Mouse (Mus musculus): Measurements from ENCODE around the gene Dync1li1. TPM values are rescaled to one million over a fixed set of nuclear protein-coding genes. Genes with fewer than 3 reads are reported as not detected.

Gene Dync1li1
- polyA plus RNA-seq, 1 experiment from 2014 or later = 52.2 TPM

DNA sequence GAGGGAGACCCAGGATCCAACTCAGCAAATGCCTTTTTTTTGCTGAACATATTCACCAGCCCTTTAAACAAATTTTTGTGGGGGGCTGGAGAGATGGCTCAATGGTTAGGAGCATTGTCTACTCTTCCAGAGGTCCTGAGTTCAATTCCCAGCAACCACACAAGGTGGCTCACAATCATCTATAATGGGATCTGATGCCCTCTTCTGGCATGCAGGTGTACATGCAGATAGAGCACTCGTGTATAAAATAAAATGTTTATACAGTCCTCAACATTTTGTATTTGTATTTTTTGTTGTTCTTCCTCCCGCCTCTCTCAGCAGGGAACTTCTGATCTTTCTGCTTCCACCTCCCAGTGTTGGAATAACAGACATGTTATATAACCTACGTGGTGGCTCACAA is 63.0 kb downstream of the Dync1li1 start:
- peaks cover 4% of the 10 kb centered on the region; the same call in 1 of the 2 replicates for H3K4me1 ChIP-seq (ENCODE audit: control insufficient read depth, insufficient read depth, low read length)
- H3K9me3 ChIP-seq (ENCODE audit: control insufficient read depth, low read length) = no peaks in the 10 kb centered on the region
- peaks cover 9% of the 10 kb centered on the region for H3K36me3 ChIP-seq (ENCODE audit: control insufficient read depth, insufficient read depth, low read length)
- H3K4me2 ChIP-seq (ENCODE audit: low read depth, low read length) = no peak overlapping the region
- WGBS = 82% methylated on average over 3 of the region's 3 CpGs
- no peak for ATAC-seq
- H3K4me3 ChIP-seq (ENCODE audit: low read length) = no peak overlapping the region
- no peak overlapping the region for H3K27ac ChIP-seq (ENCODE audit: low read length)
- no peaks in the 10 kb centered on the region for H3K27me3 ChIP-seq (replicated peaks; ENCODE audit: control insufficient read depth, insufficient read depth, low read length)
- no peak overlapping the region for H3K9ac ChIP-seq (ENCODE audit: low read depth, low read length)

DNA sequence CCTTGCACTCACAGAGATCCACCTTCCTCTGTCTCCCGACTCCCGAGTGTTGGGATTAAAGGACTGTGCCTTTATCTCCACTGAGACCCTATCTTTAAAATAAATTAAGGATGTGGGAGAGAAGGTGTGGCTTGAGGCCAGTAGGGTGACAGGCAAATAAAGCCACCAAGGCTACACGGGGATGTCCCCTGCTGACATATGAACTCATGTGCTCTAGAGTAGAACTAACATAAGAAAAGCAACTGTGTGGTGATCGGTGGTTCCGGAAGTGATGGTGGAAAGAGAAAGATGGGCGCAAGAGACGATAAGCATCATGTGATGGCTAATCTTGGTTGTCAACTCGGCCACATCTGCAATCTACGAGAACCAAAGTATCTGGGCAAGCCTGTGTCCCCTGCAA is 63.7 kb downstream of the Dync1li1 start:
- ATAC-seq = no peak
- 72% methylated on average over 9 of the region's 9 CpGs for WGBS

DNA sequence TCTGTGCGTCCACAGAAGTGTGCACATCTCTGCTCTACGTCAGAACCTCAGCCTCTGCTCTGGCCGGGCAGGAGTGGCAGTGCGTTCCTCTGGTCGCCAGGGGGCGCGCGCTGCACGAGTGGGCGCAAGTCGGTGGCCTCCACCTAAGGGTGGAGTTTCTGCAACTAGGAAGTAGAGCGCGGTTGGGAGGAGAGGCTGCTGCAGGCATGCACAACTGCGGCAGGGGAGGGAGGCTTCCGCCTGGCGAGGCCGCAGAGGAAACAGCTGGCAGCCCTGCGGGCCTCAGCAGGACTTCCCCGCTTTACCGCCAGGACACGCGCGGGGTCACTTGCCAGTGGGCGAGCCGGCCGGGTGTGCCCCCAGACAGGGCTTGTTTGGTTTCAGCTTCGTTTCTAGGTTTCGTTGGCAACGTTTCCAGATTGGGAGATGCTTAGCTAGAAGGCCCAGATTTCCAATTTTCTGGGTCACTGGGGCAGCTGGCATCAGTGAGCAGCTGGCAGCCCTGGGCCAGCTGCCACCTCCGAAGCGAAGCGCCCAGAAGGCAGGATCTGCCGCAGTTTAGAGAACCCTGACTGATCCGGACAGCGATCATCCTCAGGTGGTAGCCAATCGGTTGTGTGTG is 64.4 kb downstream of the Dync1li1 start:
- 6% methylated on average over 36 of the region's 36 CpGs for WGBS
- Histone ChIP-seq H3K27me3 (replicated peaks; ENCODE audit: control insufficient read depth, insufficient read depth, low read length) (no peaks in the 10 kb centered on the region), H3K9ac (ENCODE audit: low read depth, low read length) (peak overlapping the region; percentile 81), H3K4me3 (ENCODE audit: low read length) (peak overlapping the region; percentile 61), H3K27ac (ENCODE audit: low read length) (peak overlapping the region; percentile 69), H3K4me2 (ENCODE audit: low read depth, low read length) (peak overlapping the region; percentile 86), H3K9me3 (ENCODE audit: control insufficient read depth, low read length) (no peaks in the 10 kb centered on the region), H3K36me3 (ENCODE audit: control insufficient read depth, insufficient read depth, low read length) (peaks cover 1% of the 10 kb centered on the region; the same call in 1 of the 2 replicates), H3K4me1 (ENCODE audit: control insufficient read depth, insufficient read depth, low read length) (peaks cover 4% of the 10 kb centered on the region; the same call in 1 of the 2 replicates)
- ATAC-seq = peak; percentile 96

More for the DNA sequence above, 63.7 kb downstream of the Dync1li1 start:
- H3K36me3 ChIP-seq (ENCODE audit: control insufficient read depth, insufficient read depth, low read length) = peaks cover 7% of the 10 kb centered on the region; the same call in 1 of the 2 replicates
- no peaks in the 10 kb centered on the region for H3K27me3 ChIP-seq (replicated peaks; ENCODE audit: control insufficient read depth, insufficient read depth, low read length)
- no peak overlapping the region for H3K9ac ChIP-seq (ENCODE audit: low read depth, low read length)
- no peak overlapping the region; the same call in 1 of the 2 replicates for H3K4me2 ChIP-seq (ENCODE audit: low read depth, low read length)
- H3K4me1 ChIP-seq (ENCODE audit: control insufficient read depth, insufficient read depth, low read length) = peaks cover 4% of the 10 kb centered on the region; the same call in 1 of the 2 replicates
- H3K4me3 ChIP-seq (ENCODE audit: low read length) = no peak overlapping the region
- no peaks in the 10 kb centered on the region for H3K9me3 ChIP-seq (ENCODE audit: control insufficient read depth, low read length)
- no peak overlapping the region for H3K27ac ChIP-seq (ENCODE audit: low read length)

DNA sequence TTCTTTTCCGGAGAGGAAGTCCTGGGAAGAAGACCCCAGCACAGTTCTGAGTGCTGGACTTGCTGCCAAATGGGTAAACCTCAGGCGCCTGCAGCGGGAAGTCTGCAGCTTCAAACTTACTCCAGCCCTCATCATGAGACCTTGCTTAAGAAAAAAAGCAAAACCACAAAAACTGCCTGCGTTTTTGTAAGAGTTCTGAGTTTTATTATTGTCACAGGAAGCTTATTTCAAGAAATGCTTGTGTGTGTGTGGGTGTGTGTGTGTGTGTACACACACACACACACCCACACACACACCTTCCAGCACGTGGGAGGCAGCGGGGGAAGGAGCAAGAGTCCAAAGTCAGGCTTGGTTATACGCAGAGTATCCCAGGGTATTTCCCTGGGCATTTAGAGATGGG is 69.7 kb downstream of the Dync1li1 start:
- no peak overlapping the region for H3K4me3 ChIP-seq (ENCODE audit: low read length)
- WGBS = 72% methylated on average over 7 of the region's 7 CpGs
- no peak overlapping the region for H3K4me2 ChIP-seq (ENCODE audit: low read depth, low read length)
- no peak overlapping the region for H3K9ac ChIP-seq (ENCODE audit: low read depth, low read length)
- no peaks in the 10 kb centered on the region; the same call in none of the 2 replicates for H3K36me3 ChIP-seq (ENCODE audit: control insufficient read depth, insufficient read depth, low read length)
- no peaks in the 10 kb centered on the region for H3K9me3 ChIP-seq (ENCODE audit: control insufficient read depth, low read length)
- peaks cover 2% of the 10 kb centered on the region; the same call in 1 of the 2 replicates for H3K4me1 ChIP-seq (ENCODE audit: control insufficient read depth, insufficient read depth, low read length)
- no peak for ATAC-seq
- no peak overlapping the region for H3K27ac ChIP-seq (ENCODE audit: low read length)
- no peaks in the 10 kb centered on the region for H3K27me3 ChIP-seq (replicated peaks; ENCODE audit: control insufficient read depth, insufficient read depth, low read length)

DNA sequence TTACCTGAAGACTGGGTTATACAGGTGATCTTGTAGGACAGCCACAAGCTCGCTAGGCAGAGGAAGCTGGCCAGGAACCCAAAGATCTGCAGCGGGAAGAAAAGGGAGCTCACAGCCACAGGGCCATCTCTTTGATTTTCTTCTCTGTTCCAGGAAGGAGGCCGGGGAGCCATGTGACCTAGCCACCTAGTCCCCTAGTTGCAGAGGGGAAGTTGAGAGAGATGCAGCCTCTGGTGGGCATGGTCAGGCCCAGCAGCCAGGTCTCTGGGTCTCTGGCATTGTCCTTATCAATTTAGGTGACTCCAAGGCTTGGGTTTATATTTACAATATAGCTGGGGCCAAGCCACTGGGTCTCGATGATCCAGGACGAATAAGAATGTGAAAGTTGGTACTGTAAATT is 70.2 kb downstream of the Dync1li1 start:
- no peaks in the 10 kb centered on the region; the same call in none of the 2 replicates for H3K36me3 ChIP-seq (ENCODE audit: control insufficient read depth, insufficient read depth, low read length)
- 86% methylated on average over 5 of the region's 5 CpGs for WGBS
- no peaks in the 10 kb centered on the region for H3K4me1 ChIP-seq (ENCODE audit: control insufficient read depth, insufficient read depth, low read length)
- H3K4me3 ChIP-seq (ENCODE audit: low read length) = no peak overlapping the region
- no peak overlapping the region for H3K9ac ChIP-seq (ENCODE audit: low read depth, low read length)
- no peak overlapping the region for H3K4me2 ChIP-seq (ENCODE audit: low read depth, low read length)
- H3K27ac ChIP-seq (ENCODE audit: low read length) = no peak overlapping the region
- no peaks in the 10 kb centered on the region for H3K27me3 ChIP-seq (replicated peaks; ENCODE audit: control insufficient read depth, insufficient read depth, low read length)
- ATAC-seq = no peak
- no peaks in the 10 kb centered on the region for H3K9me3 ChIP-seq (ENCODE audit: control insufficient read depth, low read length)

DNA sequence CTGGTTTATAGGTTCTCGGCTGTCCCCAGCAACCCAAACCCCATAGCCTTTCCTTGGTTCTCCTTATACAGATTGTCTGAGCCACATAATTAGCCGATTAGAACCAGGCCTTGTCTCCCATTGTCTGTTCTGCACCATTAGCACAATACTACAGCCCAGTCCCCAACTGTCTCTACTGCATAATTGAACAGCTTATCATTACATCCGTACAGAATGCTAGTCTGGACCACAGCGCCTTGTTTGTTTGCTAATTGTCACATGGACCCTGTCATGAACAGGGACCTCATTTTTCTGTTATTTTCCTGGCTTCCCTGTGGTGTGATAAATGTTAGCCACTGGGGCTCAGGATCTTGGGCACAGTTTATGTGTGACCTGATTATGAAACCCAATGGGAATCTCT is 71.3 kb downstream of the Dync1li1 start:
- Histone ChIP-seq H3K4me2 (ENCODE audit: low read depth, low read length) (no peak overlapping the region), H3K4me1 (ENCODE audit: control insufficient read depth, insufficient read depth, low read length) (no peaks in the 10 kb centered on the region)

DNA sequence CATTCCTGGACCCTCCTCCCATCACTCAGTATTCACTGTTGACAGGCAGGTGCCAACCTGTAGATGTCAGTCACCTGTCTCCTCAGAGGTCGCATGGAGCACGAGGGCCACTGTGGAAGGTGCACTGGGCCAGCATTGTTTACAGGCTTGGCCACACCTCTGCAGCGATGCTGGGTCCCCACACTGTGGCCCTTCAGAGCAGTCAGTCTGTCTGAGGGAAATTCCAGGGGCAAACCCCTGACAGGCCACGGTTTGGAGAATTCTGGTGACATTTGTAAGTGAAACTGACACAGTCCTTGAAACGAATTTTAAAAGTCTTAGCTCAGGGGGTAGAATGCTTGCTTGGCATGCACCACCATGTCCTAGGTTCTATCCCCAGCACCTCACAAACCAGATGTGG is 71.8 kb downstream of the Dync1li1 start:
- Histone ChIP-seq H3K9ac (ENCODE audit: low read depth, low read length) (no peak overlapping the region), H3K36me3 (ENCODE audit: control insufficient read depth, insufficient read depth, low read length) (no peaks in the 10 kb centered on the region; the same call in none of the 2 replicates), H3K9me3 (ENCODE audit: control insufficient read depth, low read length) (no peaks in the 10 kb centered on the region), H3K4me2 (ENCODE audit: low read depth, low read length) (no peak overlapping the region), H3K27ac (ENCODE audit: low read length) (no peak overlapping the region), H3K4me1 (ENCODE audit: control insufficient read depth, insufficient read depth, low read length) (no peaks in the 10 kb centered on the region), H3K27me3 (replicated peaks; ENCODE audit: control insufficient read depth, insufficient read depth, low read length) (no peaks in the 10 kb centered on the region), H3K4me3 (ENCODE audit: low read length) (no peak overlapping the region)
- no peak for ATAC-seq
- WGBS = 86% methylated on average over 5 of the region's 5 CpGs

More for the DNA sequence above, 71.3 kb downstream of the Dync1li1 start:
- H3K36me3 ChIP-seq (ENCODE audit: control insufficient read depth, insufficient read depth, low read length) = no peaks in the 10 kb centered on the region; the same call in none of the 2 replicates
- H3K9me3 ChIP-seq (ENCODE audit: control insufficient read depth, low read length) = no peaks in the 10 kb centered on the region
- H3K27me3 ChIP-seq (replicated peaks; ENCODE audit: control insufficient read depth, insufficient read depth, low read length) = no peaks in the 10 kb centered on the region
- H3K27ac ChIP-seq (ENCODE audit: low read length) = no peak overlapping the region
- no peak for ATAC-seq
- H3K9ac ChIP-seq (ENCODE audit: low read depth, low read length) = no peak overlapping the region
- 81% methylated on average over 4 of the region's 4 CpGs for WGBS
- H3K4me3 ChIP-seq (ENCODE audit: low read length) = no peak overlapping the region

DNA sequence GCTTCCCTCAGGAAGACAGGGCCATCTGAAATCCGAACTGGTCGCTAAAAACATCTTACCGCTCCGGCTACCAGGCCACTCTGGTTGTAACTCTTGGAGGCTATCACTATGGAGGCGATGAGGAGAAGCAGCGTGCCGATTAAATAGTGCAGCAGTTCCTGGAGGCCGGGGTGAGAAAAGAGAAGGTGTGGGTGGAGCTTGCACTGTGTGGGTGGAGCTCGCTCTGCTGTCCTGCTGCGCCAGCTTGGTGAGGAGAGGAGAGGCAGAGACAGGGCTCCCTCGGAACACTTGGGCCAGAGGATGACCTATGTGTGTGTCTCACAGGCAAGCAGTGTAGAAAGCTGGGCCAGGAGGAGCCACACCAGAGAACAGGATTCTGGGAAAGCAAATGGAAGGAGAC is 73.3 kb downstream of the Dync1li1 start:
- Histone ChIP-seq H3K9ac (ENCODE audit: low read depth, low read length) (no peak overlapping the region), H3K27me3 (replicated peaks; ENCODE audit: control insufficient read depth, insufficient read depth, low read length) (no peaks in the 10 kb centered on the region), H3K4me1 (ENCODE audit: control insufficient read depth, insufficient read depth, low read length) (no peaks in the 10 kb centered on the region), H3K4me3 (ENCODE audit: low read length) (no peak overlapping the region), H3K4me2 (ENCODE audit: low read depth, low read length) (no peak overlapping the region), H3K27ac (ENCODE audit: low read length) (no peak overlapping the region), H3K9me3 (ENCODE audit: control insufficient read depth, low read length) (no peaks in the 10 kb centered on the region), H3K36me3 (ENCODE audit: control insufficient read depth, insufficient read depth, low read length) (peaks cover 3% of the 10 kb centered on the region)
- ATAC-seq = no peak
- 72% methylated on average over 11 of the region's 11 CpGs for WGBS

DNA sequence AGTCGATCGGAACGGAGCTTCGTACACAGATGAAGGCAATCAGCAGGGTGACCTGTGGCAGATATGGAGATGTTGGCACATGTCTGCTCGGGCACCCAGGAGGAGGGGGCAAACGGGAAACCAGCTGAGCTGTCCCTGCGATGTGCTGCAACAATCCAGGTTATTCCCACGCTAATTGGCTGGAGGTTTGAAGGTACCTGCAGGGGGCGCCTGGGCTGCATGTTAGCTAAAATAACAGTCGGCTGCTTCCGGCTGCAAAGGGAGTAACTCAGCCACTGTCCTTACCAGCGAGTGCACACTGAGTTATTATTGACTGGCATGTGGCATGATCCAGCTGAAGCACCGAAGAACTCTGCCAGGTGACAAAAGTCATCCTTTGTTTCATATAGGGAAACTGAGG is 74.8 kb downstream of the Dync1li1 start:
- Histone ChIP-seq H3K4me1 (ENCODE audit: control insufficient read depth, insufficient read depth, low read length) (no peaks in the 10 kb centered on the region), H3K27me3 (replicated peaks; ENCODE audit: control insufficient read depth, insufficient read depth, low read length) (no peaks in the 10 kb centered on the region), H3K4me3 (ENCODE audit: low read length) (no peak overlapping the region), H3K9ac (ENCODE audit: low read depth, low read length) (no peak overlapping the region), H3K36me3 (ENCODE audit: control insufficient read depth, insufficient read depth, low read length) (peaks cover 3% of the 10 kb centered on the region), H3K4me2 (ENCODE audit: low read depth, low read length) (no peak overlapping the region), H3K9me3 (ENCODE audit: control insufficient read depth, low read length) (no peaks in the 10 kb centered on the region), H3K27ac (ENCODE audit: low read length) (no peak overlapping the region)
- 59% methylated on average over 13 of the region's 13 CpGs for WGBS
- ATAC-seq = no peak

Measured in intestine, embryonic 16.5 days (tissue).